In the genomic region with DNA sequence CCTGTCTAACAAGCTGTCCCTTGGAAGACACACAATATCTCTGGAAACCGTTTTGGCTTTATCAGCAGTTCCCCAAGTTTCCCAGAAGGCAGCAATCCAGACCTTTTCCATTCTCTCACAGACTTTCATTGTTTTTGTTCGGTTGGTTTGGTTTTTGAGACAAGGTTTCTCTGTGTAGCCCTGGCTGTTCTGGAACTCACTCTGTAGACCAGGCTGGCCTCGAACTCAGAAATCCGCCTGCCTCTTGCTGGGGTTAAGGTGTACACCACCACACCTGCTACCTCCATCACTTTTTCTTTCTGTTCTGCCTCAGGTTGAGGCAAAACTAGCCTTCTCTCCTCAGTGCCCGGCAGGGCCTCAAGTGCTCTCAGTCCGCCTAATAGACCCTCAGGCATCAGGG, we compare ENCODE assay signal across 19 mouse cellular contexts. TPM values are rescaled to one million over a fixed set of nuclear protein-coding genes. Genes with fewer than 3 reads are reported as not detected.
DNase-seq lines count a peak whose midpoint lies in the region; ATAC-seq and TF ChIP-seq lines count a peak whose summit lies in the region.
"Had no signal": no experiment of that assay in that cellular context is flagged by ENCODE, and none has a peak within 500 bp of the region (broad histone marks: within the 10 kb centered on the region; RNA-seq: fewer than 3 reads in every experiment).

No protein-coding gene starts in this region.

- peak overlapping the region; percentile 55; the same call in 1 of the 2 replicates for H3K27ac ChIP-seq in liver, postnatal 0 days (ENCODE audit: low read depth)
- H3K27ac ChIP-seq in heart, embryonic 14.5 days (replicated peaks in 1 of 2; ENCODE audit: control insufficient read depth in 1 of 2, insufficient read depth in 1 of 2, low read depth in 2 of 2, low read length in 2 of 2), result peak overlapping the region; percentile 75 to 79
- H3K27ac ChIP-seq in forebrain, embryonic 11.5 days (ENCODE audit: low read depth, low read length), result no peak overlapping the region
- H3K27ac ChIP-seq: forebrain, embryonic 15.5 days; hindbrain, embryonic 14.5 days; left cerebral cortex, adult 2 months had no signal

- H3K27me3 ChIP-seq in liver, postnatal 0 days (ENCODE audit: insufficient read depth, low read length), result no peaks in the 10 kb centered on the region
- H3K27me3 ChIP-seq in heart, embryonic 14.5 days (ENCODE audit: control insufficient read depth, insufficient read depth, low read length), result no peaks in the 10 kb centered on the region
- H3K27me3 ChIP-seq in forebrain, embryonic 11.5 days (ENCODE audit: control insufficient read depth, insufficient read depth, low read length), result no peaks in the 10 kb centered on the region
- H3K27me3 ChIP-seq: forebrain, embryonic 15.5 days had no signal

- ATAC-seq in liver, postnatal 0 days, result no peak
- no peak for ATAC-seq in heart, embryonic 14.5 days (ENCODE audit: insufficient number of reproducible peaks, insufficient read depth, low FRiP score, low read depth)
- no peak for ATAC-seq in forebrain, embryonic 11.5 days (replicated peaks; ENCODE audit: low FRiP score)
- ATAC-seq: forebrain, embryonic 15.5 days had no signal

- no peak for TF ChIP-seq CTCF in liver, postnatal 0 days (IDR thresholded peaks at IDR 0.05; ENCODE audit: low read depth)

- peaks cover 10% of the 10 kb centered on the region for H3K4me1 ChIP-seq in liver, postnatal 0 days (ENCODE audit: insufficient read depth)
- H3K4me1 ChIP-seq in heart, embryonic 14.5 days (ENCODE audit: control insufficient read depth in 2 of 2, insufficient read depth in 2 of 2, low read length in 2 of 2), result peaks cover 4 to 5% of the 10 kb centered on the region in 2 experiments; a peak in 2 of 4 replicates
- no peaks in the 10 kb centered on the region for H3K4me1 ChIP-seq in forebrain, embryonic 11.5 days (replicated peaks; ENCODE audit: control insufficient read depth, insufficient read depth, low read length)
- H3K4me1 ChIP-seq: forebrain, embryonic 15.5 days had no signal

- WGBS in liver, postnatal 0 days (ENCODE audit: insufficient replicate concordance), result 64% methylated on average over 6 of the region's 6 CpGs
- WGBS in heart, embryonic 14.5 days, result 57% methylated on average over 6 of the region's 6 CpGs
- whole genome bisulfite sequencing in forebrain, embryonic 11.5 days, result 66% methylated on average over 6 of the region's 6 CpGs

- no peak overlapping the region for H3K4me3 ChIP-seq in liver, postnatal 0 days (ENCODE audit: low read depth, low read length)
- H3K4me3 ChIP-seq in heart, embryonic 14.5 days (ENCODE audit: control insufficient read depth in 1 of 2, insufficient read depth in 1 of 2, low read depth in 1 of 2, low read length in 2 of 2), result no peak overlapping the region
- no peak overlapping the region for H3K4me3 ChIP-seq in forebrain, embryonic 11.5 days (ENCODE audit: low read depth, low read length)
- H3K4me3 ChIP-seq: forebrain, embryonic 15.5 days; left cerebral cortex, adult 2 months had no signal

- peak; percentile 19 for DNase-seq in heart, adult 8-10 months (ENCODE audit: low spot score)
- no peak for DNase-seq in heart, adult 9 months (ENCODE audit: low spot score in 2 of 2)
- DNase-seq in liver, postnatal 0 days, result no peak
- DNase-seq in liver, result no peak
- no peak for DNase-seq in T-cell, adult 2 months (ENCODE audit: low spot score)
- no peak for DNase-seq in forebrain, embryonic 11.5 days (ENCODE audit: low spot score)
- DNase-seq: cerebellum, adult 8-10 months; kidney, adult 9 months; kidney, postnatal 36 days; left cerebral cortex, postnatal 4 days; lung, postnatal 4 days; right cerebral cortex, postnatal 14 days; spleen, adult 18-20 months; thymus, postnatal 36 days had no signal

- no peak for TF ChIP-seq EP300 in liver, postnatal 0 days (IDR thresholded peaks at IDR 0.05; ENCODE audit: low read depth)

- H3K9ac ChIP-seq in liver, postnatal 0 days (replicated peaks), result no peak overlapping the region
- H3K9ac ChIP-seq in heart, embryonic 14.5 days (ENCODE audit: low read length), result no peak overlapping the region
- no peak overlapping the region for H3K9ac ChIP-seq in forebrain, embryonic 11.5 days (ENCODE audit: low read length)
- H3K9ac ChIP-seq: forebrain, embryonic 15.5 days; hindbrain, embryonic 14.5 days had no signal

- H3K36me3 ChIP-seq in liver, postnatal 0 days (replicated peaks; ENCODE audit: insufficient read depth, low read length), result no peaks in the 10 kb centered on the region
- peaks cover 13% of the 10 kb centered on the region for H3K36me3 ChIP-seq in heart, embryonic 14.5 days (ENCODE audit: control insufficient read depth, insufficient read depth, low read length)
- no peaks in the 10 kb centered on the region for H3K36me3 ChIP-seq in forebrain, embryonic 11.5 days (ENCODE audit: control insufficient read depth, insufficient read depth, low read length)

- no peak overlapping the region for H3K4me2 ChIP-seq in liver, postnatal 0 days (ENCODE audit: low read depth, low read length)
- no peak overlapping the region for H3K4me2 ChIP-seq in heart, embryonic 14.5 days (ENCODE audit: low read length)
- no peak overlapping the region for H3K4me2 ChIP-seq in forebrain, embryonic 11.5 days (ENCODE audit: low read depth, low read length, severe bottlenecking)
- H3K4me2 ChIP-seq: forebrain, embryonic 15.5 days; hindbrain, embryonic 14.5 days had no signal

- no peaks in the 10 kb centered on the region for H3K9me3 ChIP-seq in liver, postnatal 0 days (ENCODE audit: low read length)
- no peaks in the 10 kb centered on the region for H3K9me3 ChIP-seq in heart, embryonic 14.5 days (ENCODE audit: control insufficient read depth, low read length)
- no peaks in the 10 kb centered on the region for H3K9me3 ChIP-seq in forebrain, embryonic 11.5 days (ENCODE audit: control insufficient read depth, low read length)
- H3K9me3 ChIP-seq: forebrain, embryonic 15.5 days had no signal

RNA-seq across cellular contexts. Expression of gene Zkscan17, which starts 12.2 kb away (rescaled TPM):
- 10 to 100 TPM; 11.1 to 14.3 (median 13.3) TPM for total RNA-seq in heart, adult 8-10 months (2022)
- 5.2 and 5.4 TPM in 2 replicates for polyA plus RNA-seq in liver, postnatal 0 days (2015; fragmentation: Nextera tagmentation; extraction: Ambion mirVana)
- polyA plus RNA-seq in heart, embryonic 14.5 days (2014; fragmentation: Nextera tagmentation; extraction: Ambion mirVana), result 12.0 and 13.4 TPM in 2 replicates
- 36.6 and 39.4 TPM in 2 replicates for polyA plus RNA-seq in forebrain, embryonic 11.5 days (2014; fragmentation: Nextera tagmentation; extraction: Ambion mirVana)

RNA-seq across cellular contexts. Expression of gene Nlrp3, which starts 27.0 kb away (rescaled TPM):
- total RNA-seq in heart, adult 8-10 months (2022), result under 1 TPM; 0.25 to 0.92 (median 0.43) TPM
- 0.80 and 0.91 TPM in 2 replicates for polyA plus RNA-seq in liver, postnatal 0 days (2015; fragmentation: Nextera tagmentation; extraction: Ambion mirVana)
- 0.11 TPM in 2 replicates for polyA plus RNA-seq in heart, embryonic 14.5 days (2014; fragmentation: Nextera tagmentation; extraction: Ambion mirVana)
- 0.08 and 0.09 TPM in 2 replicates for polyA plus RNA-seq in forebrain, embryonic 11.5 days (2014; fragmentation: Nextera tagmentation; extraction: Ambion mirVana)
- total RNA-seq: MEL had no signal

RNA-seq across cellular contexts. Expression of gene Zfp867, which starts 42.1 kb away (rescaled TPM):
- total RNA-seq in heart, adult 8-10 months (2022), result 1 to 10 TPM; 3.4 to 5.3 (median 4.2) TPM
- 1.4 and 1.5 TPM in 2 replicates for polyA plus RNA-seq in liver, postnatal 0 days (2015; fragmentation: Nextera tagmentation; extraction: Ambion mirVana)
- polyA plus RNA-seq in heart, embryonic 14.5 days (2014; fragmentation: Nextera tagmentation; extraction: Ambion mirVana), result 7.6 and 7.9 TPM in 2 replicates
- polyA plus RNA-seq in forebrain, embryonic 11.5 days (2014; fragmentation: Nextera tagmentation; extraction: Ambion mirVana), result 11.9 and 13.0 TPM in 2 replicates
